Mouse (Mus musculus) ES-Bruce4 (cell line): ENCODE measurements around the gene Card11.

Experiments used
- CTCF ChIP-seq: IDR thresholded peaks from one replicate; pipeline ENCODE4 v1.8.1; 2011; ENCODE audit warnings: low read depth, low read length
- EP300 ChIP-seq: IDR thresholded peaks from 2 replicates; pipeline ENCODE4 v1.6.1; 2011; ENCODE audit warnings: low read depth, low read length; ENCODE audit not compliant: insufficient read depth
- POLR2A ChIP-seq: IDR thresholded peaks from one replicate; pipeline ENCODE4 v1.8.1; 2011; ENCODE audit warnings: low read length; ENCODE audit not compliant: insufficient read depth

DNA sequence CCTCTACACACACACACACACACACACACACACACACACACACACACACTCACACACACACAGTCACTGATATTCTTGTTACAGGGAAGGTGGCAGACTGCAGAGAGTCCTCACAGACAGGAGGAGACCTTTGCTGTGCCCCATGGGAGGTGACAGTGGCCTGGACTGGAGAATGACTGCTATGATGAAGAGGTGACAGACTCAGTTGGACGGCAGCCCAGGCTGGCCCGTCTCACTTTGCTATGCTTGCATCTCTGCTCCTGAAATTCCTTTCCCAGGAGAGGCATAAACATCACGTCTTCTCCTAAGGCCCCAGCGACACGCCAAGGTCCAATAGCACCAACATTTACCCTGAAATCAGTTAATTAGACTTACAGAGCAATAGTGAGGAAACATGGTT lies 146.7 kb downstream of the Card11 start:
- no peak for TF ChIP-seq CTCF
- no peak for TF ChIP-seq POLR2A
- TF ChIP-seq EP300: no peak
